Mouse (Mus musculus) fat pad, adult 2 months (tissue): ENCODE results near the gene Scgb1c1.

ENCODE experiments used
- DNase-seq: peaks from one replicate; pipeline ENCODE4 v3.0.0-alpha.2; 2011; ENCODE audit warnings: low read depth, low spot score; ENCODE audit errors: extremely low read depth

The Scgb1c1 gene

DNA sequence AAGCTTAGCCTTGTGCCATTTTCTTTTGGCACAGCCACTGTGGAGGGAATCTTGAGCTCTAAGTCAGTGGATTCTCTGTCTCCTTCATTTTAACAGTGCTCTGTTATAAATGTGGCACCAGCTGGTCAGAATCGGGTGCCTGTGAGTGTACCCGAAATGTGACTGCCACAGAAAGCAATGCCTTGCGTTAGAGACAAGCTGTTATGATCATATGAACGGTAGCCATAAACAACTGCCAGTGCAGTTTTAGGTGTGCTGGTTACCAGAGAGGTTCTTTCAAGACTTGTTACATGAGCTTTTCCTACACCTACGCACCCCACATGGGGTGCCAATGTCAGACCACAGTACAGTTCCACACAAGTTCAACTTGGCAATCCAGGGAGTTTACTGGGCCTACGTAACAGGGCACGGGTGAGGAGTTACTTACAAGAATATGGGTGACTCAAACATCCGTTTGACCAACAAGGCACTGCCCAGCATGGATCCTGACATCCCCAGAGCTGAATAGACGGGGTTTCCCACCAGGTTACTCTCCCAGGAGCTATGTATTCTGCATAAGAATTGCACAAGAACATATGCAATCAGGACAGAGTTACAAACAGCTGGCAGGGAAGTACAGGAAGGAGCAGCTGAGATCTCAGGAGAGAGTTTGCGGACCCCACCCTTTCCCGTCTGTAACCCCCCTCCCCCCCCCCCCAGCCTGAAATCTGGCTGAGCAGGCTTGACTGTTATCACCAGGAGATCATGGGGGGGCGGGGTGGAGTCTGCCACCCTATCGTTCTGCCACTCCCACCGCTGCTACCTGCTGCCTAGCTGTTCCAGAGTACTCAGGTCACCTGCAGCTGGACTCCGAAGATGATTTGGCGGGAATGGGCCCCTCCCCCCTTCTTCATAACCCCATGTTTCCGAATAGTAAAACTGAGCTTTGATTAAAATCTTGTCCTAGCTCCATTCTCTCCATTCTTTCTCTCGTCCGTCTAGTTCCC lies 4.3 kb upstream of the Scgb1c1 start:
- peak; percentile 88 for DNase-seq

DNA sequence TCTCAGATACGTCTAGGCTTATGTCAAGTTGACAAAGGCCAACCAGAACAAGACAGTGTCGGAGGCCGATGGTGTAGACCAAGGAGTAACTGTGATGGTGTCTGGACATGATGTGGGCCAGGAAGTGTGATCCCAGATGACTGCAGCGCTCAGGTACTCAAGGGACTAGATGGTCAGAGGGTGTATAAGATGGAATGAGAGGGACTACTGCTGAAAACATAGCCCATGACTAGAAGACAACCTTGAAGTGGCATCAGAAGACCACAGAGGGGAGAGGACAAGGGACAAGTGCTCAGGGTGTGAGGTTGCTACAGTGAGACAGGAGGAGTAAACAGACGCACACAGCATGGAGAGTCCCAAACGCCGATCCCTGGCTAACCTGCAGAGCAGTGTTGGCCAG lies 1.5 kb upstream of the Scgb1c1 start:
- DNase-seq, result no peak

DNA sequence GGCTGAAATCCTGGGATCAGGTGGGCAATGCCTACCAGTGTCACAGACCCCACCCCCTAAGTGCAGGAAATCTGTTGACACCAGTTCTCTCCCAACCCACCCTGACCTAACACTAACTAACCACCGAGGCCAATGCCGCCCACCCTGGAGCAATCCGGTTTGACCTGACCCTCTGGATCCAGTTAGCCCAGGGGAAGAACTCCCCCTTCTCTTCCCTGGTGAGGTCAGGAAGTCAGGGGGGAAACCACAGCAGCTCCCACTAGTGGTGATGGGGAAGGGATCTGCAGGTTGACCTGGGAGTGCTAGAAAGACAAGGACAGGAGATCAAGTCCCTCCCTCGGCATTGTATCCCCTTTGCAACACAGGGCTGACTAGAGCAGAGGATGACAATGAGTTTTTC lies 336 bp downstream of the Scgb1c1 start:
- DNase-seq, result no peak

DNA sequence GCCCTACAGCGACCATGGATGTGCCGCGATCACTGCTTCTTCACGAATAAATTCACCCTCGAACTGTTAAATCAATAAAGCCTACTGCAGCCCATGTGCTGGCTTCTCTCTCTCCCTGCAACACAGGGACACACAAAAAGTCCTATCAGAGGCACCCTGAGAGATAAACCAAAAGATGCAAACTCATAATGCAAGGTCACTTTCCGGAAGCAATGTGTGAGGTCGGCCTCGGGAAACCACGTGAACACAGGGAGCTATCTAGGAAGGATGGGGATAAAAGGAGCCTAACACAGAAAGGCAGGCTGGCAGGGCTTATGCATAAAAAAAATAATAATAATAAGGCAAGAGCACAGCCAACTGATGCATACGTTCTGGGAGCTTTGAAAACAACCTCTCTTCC lies 1.3 kb downstream of the Scgb1c1 start:
- DNase-seq, result no peak

DNA sequence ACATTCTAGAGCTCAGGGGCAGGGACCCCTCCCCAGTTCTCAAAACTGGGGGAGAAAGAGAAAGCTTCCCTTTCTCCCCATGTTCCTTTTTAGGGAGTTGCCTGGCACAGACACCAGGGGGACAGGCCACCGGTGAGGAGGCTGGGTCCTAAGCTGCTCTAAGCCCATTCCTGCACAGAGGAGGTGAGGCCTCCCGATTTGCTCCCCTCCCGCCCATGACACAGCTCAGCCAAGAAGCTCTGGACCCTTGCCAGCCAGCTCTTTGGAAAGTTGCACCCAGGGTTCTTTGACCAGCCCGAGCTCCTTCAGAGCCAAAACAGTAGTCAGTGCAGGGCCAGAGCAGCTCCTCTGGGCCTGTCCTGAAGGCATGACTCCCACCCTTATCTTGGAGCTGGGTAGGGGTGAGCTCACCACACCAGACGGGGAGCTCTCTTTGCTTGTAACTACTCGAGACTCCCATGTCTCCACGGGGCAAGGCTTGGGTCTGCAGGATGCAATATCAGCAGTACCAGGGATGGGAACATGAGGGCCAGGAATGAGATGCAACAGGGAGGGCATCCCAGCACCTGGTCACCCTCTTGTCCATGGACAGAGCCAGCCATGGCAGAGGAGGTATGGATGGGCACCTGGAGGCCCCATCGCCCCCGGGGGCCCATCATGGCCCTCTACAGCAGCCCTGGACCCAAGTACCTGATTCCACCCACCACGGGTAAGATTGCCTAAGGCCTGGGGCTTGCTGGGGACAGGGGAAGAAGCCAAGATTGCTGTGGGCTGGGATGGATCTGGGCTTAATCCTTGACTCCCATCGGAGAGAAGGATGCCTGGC lies 2.6 kb downstream of the Scgb1c1 start, which contains the start of gene Odf3:
Gene Odf3, plus strand, starts transcription at position 51 of the 826 bp plus-strand sequence.
- no peak for DNase-seq

DNA sequence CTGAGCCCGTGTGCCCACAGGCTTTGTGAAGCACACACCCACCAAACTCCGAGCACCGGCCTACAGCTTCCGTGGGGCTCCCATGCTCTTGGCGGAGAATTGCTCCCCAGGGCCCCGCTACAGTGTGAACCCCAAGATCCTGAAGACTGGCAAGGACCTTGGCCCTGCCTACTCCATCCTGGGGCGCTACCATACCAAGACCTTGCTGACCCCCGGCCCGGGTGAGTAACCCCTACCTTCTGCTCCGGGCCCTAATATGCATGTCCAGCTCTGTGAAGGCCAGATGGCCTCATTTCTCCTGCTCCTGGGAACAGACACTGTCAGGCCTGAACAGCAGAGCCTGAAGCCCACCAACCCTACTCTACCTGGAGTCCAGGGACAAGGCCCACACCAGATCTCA lies 3.2 kb downstream of the Scgb1c1 start:
- no peak for DNase-seq

DNA sequence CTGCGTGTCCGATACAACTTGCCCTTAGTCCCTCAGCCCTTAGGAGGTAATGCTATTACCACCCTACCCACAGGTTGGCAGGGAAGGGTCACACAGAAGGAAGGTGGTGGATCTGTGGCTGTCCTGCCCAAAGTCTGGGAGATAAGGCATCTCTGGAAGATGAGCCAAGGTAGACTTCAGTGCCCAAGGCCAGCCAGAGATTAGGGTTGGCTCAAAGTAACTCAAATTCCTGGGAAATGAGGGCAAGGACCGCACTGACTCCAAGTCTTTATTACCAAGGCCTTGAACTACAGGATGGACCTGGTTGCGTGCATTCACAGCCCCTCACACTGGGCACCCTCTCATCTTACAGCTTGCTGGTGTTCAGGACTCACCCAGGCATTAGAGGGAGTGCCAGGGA lies 6.6 kb downstream of the Scgb1c1 start:
- DNase-seq, result no peak

DNA sequence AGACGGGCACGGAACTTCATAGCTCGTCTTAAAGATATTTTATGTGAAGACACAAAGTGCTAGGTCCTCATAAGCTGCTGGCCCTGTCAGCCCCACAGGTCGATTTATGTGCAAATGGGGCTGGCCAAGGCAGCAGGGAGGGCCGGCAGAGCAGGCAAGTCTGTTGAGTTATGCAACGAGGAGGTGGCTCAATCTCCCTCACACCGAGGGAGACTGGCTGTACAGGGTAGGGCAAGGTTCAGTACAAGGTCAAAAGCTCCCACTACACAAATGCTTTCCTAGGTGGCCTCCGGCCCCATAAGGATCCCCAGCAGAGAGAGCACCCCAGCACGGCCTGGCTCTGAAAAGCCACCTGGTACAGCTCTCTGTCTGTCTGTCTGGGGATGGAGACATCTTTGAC lies 8.0 kb downstream of the Scgb1c1 start:
- no peak for DNase-seq

DNA sequence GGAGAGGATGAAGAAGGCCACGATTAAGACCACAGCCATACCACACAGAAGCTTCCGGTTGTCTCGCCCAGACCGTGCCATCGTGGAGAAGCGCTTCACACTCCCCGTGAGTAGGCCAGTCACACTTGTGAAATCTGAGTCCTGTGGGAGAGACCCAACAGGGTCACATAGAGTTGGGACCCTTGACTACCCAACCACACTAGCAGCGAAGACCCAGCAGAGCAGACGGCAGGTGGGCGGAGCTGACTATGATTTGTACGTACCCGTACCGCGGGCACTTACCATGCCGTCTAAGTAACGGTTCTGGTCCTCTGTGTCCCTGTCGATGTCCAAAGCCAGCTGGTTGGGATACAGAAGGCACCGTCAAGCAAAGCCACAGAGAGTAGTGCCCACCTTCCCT lies 9.1 kb downstream of the Scgb1c1 start:
- no peak for DNase-seq

DNA sequence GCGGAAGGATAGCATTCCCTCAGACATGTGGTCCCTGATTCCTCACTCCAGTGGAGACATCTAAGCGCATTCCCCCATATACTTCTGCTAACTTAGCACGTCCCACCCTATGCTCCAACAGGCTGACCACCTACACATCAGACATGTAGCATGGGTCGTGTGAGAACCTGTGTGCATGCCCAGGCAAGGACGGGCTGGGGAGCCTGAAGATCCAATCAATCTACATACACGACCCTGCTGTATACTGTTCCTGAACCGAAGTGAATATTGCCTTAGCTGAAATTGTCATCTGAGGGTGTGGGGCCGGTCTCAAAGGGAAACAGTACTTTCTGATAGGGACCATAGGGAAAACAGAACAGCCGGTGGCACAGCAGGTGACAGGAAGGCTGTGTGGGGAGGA lies 9.8 kb downstream of the Scgb1c1 start:
- no peak for DNase-seq

DNA sequence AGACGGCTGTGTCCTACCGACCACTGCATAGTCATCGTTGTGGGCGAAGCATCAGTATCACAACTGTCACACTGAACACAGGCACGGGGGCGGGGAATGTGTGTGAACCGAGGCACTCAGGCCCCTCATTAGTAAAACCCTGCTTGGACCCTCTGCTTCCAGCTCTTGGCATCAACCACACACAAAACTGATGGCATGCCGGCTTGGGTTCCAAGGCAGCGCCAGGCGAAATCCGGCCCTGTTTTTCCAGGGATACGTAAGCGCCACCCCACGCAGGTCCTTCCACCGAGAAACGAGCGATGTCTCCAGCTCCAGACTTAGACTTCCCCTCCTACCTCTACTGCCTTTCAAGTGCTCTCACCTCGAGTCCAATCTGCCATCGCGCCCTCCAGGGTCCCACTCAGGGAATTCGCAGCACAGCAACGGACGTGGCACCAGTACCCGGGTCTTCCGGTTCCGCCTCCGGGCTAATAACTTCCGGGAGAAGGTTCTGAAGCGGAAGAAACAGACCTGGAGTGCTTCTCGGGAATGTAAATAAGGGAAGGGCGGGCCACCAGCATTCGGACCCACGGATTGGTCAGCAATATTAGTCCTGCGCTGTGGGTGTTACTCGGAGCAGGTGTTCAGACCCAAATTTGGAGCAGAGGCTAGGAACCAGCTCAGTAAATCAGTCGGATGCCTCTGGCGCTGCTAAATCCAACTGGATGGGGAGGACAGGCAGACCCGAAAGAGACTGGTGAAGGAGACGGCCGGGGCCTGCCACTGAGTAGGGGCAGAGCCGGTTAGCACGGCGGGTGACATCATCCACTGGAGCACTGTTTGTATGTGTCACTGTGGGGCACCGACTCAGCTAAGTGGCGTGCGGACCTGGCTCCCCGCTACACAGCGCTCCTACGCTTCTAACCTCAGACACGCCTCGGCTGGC lies 10.8 kb downstream of the Scgb1c1 start, which contains the start of gene Gm45785:
Gene Gm45785, minus strand, starts transcription at position 472 of the 925 bp plus-strand sequence.
- DNase-seq, result peak; percentile 88

DNA sequence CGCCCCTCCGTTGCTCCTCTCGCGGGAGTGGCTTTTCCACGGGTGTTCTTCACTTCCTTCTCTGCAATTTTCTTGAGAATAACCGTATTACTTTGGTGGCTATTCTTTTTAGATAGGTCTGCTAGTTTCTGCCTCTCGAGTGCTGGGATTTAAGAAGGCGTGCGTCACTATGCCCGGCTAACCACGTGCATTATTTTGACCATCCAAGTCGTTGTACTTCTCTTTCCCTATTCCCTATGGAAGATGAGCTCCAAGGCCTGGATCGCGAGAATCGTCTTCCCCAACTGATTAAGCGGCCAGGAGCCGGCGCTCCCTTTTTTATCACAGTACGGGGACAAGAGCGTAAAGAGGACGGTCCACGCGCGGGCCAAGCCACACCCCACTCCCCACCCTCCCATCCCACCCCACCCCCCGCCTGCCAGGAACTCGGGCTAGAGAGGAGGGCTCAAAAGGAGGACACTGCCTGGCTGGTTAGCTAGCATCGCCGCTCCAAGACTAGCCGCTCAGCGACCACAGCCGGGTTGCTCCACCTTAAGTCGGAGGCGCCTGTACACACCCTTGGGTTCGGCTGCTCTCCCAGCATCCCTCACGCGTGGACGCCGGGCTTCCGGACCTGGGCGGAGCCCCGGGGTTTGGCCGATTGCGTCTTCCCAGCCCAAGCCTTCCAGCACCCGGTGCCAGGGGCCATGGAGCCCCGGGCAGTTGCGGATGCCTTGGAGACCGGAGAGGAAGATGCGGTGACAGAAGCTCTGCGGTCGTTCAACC lies 11.6 kb downstream of the Scgb1c1 start, which contains the start of gene Ric8a:
Gene Ric8a, plus strand, starts transcription at position 173 of the 765 bp plus-strand sequence.
- no peak for DNase-seq

DNA sequence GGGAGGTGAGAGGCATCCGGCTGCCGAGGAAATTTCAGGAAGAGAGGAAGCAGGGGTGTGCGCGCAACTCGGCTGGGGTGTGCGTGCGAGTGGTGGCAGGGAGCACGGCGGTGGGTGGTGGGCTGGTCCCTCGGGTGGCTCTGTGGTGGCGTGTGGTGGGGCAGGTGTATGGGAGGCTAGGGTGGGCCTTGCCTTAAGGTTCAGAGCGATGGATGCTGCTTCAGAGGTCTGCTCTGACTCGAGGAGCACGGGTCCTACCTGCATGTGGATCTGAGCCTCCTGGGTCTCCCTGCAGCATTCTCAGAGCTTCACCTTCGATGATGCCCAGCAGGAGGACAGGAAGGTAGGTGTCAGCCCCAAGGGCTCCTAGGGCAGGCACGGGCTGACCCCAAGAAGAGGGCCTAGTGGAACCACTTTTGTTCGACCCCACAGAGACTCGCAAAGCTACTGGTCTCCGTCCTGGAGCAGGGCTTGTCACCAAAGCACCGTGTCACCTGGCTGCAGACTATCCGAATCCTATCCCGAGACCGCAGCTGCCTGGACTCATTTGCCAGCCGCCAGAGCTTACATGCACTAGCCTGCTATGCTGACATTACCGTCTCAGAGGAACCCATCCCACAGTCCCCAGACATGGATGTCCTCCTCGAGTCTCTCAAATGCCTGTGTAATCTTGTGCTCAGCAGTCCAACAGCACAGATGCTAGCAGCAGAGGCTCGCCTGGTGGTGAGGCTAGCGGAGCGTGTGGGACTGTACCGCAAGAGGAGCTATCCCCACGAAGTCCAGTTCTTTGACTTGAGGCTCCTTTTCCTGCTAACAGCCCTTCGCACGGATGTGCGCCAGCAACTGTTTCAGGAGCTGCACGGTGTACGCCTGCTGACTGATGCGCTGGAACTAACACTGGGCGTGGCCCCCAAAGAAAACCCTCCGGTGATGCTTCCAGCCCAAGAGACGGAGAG lies 12.5 kb downstream of the Scgb1c1 start, which contains the start of gene Bet1l:
Gene Bet1l, minus strand, starts transcription at position 28 of the 956 bp plus-strand sequence.
- DNase-seq, result no peak

DNA sequence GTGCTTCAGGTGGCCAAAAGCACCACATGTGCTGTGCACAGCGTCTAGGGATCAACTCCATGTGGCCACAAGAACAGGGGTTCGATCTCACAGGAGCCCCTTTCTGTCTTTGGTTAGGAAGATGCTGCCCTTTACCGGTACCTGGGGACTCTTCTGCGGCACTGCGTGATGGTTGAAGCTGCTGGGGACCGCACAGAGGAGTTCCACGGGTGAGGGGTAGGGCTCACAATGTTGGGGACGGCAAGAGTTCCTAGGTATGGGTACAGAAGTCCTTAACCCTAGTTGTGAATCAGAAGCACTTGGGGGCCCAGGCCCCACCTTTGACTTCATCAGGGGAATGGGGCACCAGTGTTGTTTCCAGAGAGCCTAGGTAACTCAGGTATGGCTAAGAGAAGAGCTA lies 13.4 kb downstream of the Scgb1c1 start:
- DNase-seq, result no peak

DNA sequence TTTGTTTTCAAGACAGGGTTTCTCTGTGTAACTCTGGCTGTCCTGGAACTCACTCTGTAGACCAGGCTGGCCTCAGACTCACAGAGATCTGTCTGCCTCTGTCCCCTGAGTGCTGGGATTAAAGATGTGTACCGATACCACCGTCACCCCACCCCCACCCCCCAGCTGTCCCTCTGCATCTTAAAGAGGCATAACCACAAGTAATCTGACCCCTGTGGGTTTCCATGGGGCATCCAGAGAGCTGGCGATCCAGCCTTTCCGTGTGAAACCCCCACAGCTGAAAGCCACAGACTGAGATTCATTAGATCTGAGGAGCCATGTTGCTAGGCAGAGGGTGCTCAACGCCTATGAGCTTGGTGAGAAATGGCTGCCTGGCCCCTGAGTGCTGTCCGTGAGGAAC lies 14.7 kb downstream of the Scgb1c1 start:
- no peak for DNase-seq

DNA sequence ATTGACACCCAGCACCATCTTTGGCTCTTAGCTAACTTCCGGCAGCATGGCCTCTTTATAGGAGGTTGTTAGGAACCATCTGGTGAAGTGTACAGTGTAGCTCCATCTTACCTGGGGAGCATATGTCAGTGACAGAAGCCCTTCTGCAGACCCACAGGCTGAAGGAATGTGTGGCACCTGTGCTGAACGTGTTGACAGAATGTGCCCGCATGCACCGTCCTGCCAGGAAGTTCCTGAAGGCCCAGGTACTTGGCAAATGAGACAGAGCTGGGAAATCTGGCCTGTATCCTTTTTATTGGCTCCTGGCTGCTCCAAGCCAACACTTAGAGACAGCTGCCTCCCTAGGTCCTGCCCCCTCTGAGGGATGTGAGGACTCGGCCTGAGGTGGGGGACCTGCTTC lies 15.4 kb downstream of the Scgb1c1 start:
- no peak for DNase-seq

DNA sequence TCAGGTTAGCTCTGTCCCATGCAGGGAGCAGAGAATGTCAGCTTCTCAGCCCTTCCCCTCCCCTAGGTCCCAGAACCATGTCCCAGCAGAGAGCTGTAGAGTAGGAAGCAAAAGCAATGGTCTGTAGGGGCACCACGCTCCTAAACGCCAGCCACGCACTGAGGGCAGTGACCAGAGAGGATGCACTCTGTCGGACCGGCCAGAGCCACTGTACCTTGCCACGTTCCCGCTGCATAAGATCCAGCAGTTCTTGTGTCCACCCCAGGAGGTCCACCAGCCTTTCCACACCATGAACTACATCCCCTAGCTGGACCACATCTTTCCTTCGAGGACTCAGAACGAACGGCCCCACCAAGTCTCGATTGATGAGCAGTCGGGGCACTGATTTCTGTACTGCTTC lies 19.4 kb downstream of the Scgb1c1 start:
- no peak for DNase-seq

DNA sequence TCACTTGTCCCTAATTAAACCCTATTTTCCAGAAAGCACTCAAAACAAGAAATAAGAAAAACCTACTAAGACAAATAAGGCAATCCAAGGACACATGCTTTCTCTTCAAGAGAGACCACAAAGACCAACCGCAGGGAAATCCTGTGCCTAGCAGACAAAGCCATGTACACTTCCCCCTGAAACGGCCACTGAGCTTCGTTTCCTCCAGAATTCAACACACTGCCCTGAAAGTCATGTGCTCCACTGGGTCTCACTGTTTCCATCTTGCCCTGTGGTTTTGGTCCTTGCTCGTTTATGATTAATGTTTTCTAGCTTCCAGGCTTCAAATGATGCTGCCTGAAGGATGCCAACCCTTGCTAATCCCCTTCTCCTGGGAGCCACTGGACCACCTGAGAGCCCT lies 28.9 kb downstream of the Scgb1c1 start:
- DNase-seq, result no peak

DNA sequence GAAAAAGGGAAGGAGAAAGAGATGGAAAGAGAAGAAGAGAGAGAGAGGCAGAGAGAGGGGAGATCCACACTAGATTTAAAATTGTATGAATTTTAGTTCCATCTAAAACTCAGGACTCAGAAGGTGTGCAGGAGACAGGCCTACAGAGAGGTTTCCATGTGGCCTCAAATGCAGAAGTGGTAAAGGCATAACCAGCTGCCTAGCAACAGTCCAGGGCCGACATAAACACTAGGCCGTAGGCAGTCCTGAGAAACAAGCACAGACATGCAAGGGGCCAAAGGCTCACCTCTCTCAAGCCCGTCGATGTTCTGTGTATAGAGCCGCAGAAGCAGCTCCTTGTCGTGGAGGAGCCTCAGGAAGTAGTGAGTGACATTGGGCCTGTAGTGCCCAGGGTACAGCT lies 32.0 kb downstream of the Scgb1c1 start:
- no peak for DNase-seq
